Mouse (Mus musculus): ENCODE data around the gene Tenm3. TPM values are rescaled to one million over a fixed set of nuclear protein-coding genes. Genes with fewer than 3 reads are reported as not detected.
A peak's percentile ranks its signal among the peaks of the same experiment; 100 is the strongest.

The Tenm3 gene
- polyA plus RNA-seq, 1 experiment from 2014 or later: 4.7 TPM

GRCm38 (mm10) chr8:48489936-48490634 is 353.7 kb downstream of the Tenm3 start:
- 82% methylated on average over 18 of the region's 18 CpGs for WGBS (ENCODE audit: insufficient replicate concordance)
- Histone ChIP-seq H3K9ac (replicated peaks) (no peak overlapping the region), H3K9me3 (ENCODE audit: low read length) (no peaks in the 10 kb centered on the region), H3K27ac (ENCODE audit: low read depth) (peak overlapping the region; percentile 52; the same call in 1 of the 2 replicates), H3K4me2 (ENCODE audit: low read depth, low read length) (no peak overlapping the region), H3K4me1 (ENCODE audit: insufficient read depth) (no peaks in the 10 kb centered on the region), H3K36me3 (replicated peaks; ENCODE audit: insufficient read depth, low read length) (no peaks in the 10 kb centered on the region), H3K27me3 (ENCODE audit: insufficient read depth, low read length) (no peaks in the 10 kb centered on the region), H3K4me3 (ENCODE audit: low read depth, low read length) (no peak overlapping the region)
- ATAC-seq (peak; percentile 81), DNase-seq (no peak)
- TF ChIP-seq EP300 (IDR thresholded peaks at IDR 0.05; ENCODE audit: low read depth): no peak
- no peak for TF ChIP-seq CTCF (IDR thresholded peaks at IDR 0.05; ENCODE audit: low read depth)

GRCm38 (mm10) chr8:48489417-48489816 is 354.3 kb downstream of the Tenm3 start:
- TF ChIP-seq EP300 (IDR thresholded peaks at IDR 0.05; ENCODE audit: low read depth) (no peak), CTCF (IDR thresholded peaks at IDR 0.05; ENCODE audit: low read depth) (no peak)
- no peak overlapping the region for H3K4me3 ChIP-seq (ENCODE audit: low read depth, low read length)
- no peak overlapping the region for H3K9ac ChIP-seq (replicated peaks)
- no peak overlapping the region for H3K4me2 ChIP-seq (ENCODE audit: low read depth, low read length)
- no peaks in the 10 kb centered on the region for H3K27me3 ChIP-seq (ENCODE audit: insufficient read depth, low read length)
- H3K9me3 ChIP-seq (ENCODE audit: low read length): no peaks in the 10 kb centered on the region
- no peaks in the 10 kb centered on the region for H3K4me1 ChIP-seq (ENCODE audit: insufficient read depth)
- DNase-seq (no peak), ATAC-seq (0 out of 2 replicates have a peak, but pooled peaks have one; percentile 54)
- peak overlapping the region; percentile 52 for H3K27ac ChIP-seq (ENCODE audit: low read depth)
- H3K36me3 ChIP-seq (replicated peaks; ENCODE audit: insufficient read depth, low read length): no peaks in the 10 kb centered on the region
- 51% methylated on average over 4 of the region's 4 CpGs for WGBS (ENCODE audit: insufficient replicate concordance)

GRCm38 (mm10) chr8:48488809-48489208 is 354.9 kb downstream of the Tenm3 start:
- ATAC-seq (no peak), DNase-seq (no peak)
- Histone ChIP-seq H3K9me3 (ENCODE audit: low read length) (no peaks in the 10 kb centered on the region), H3K27ac (ENCODE audit: low read depth) (peak overlapping the region; percentile 44; the same call in 1 of the 2 replicates), H3K9ac (replicated peaks) (no peak overlapping the region), H3K27me3 (ENCODE audit: insufficient read depth, low read length) (no peaks in the 10 kb centered on the region), H3K36me3 (replicated peaks; ENCODE audit: insufficient read depth, low read length) (no peaks in the 10 kb centered on the region), H3K4me3 (ENCODE audit: low read depth, low read length) (no peak overlapping the region), H3K4me1 (ENCODE audit: insufficient read depth) (no peaks in the 10 kb centered on the region), H3K4me2 (ENCODE audit: low read depth, low read length) (peak overlapping the region; percentile 9; the same call in 1 of the 2 replicates)
- WGBS (ENCODE audit: insufficient replicate concordance): 70% methylated on average over 7 of the region's 7 CpGs
- TF ChIP-seq CTCF (IDR thresholded peaks at IDR 0.05; ENCODE audit: low read depth) (no peak), EP300 (IDR thresholded peaks at IDR 0.05; ENCODE audit: low read depth) (no peak)

GRCm38 (mm10) chr8:48484143-48484542 is 359.6 kb downstream of the Tenm3 start:
- ATAC-seq (no peak), DNase-seq (no peak)
- TF ChIP-seq EP300 (IDR thresholded peaks at IDR 0.05; ENCODE audit: low read depth): no peak
- no peak for TF ChIP-seq CTCF (IDR thresholded peaks at IDR 0.05; ENCODE audit: low read depth)
- no peak overlapping the region for H3K4me2 ChIP-seq (ENCODE audit: low read depth, low read length)
- no peak overlapping the region for H3K27ac ChIP-seq (ENCODE audit: low read depth)
- no peak overlapping the region for H3K9ac ChIP-seq (replicated peaks)
- H3K4me3 ChIP-seq (ENCODE audit: low read depth, low read length): no peak overlapping the region
- 81% methylated on average over 5 of the region's 5 CpGs for WGBS (ENCODE audit: insufficient replicate concordance)
- H3K27me3 ChIP-seq (ENCODE audit: insufficient read depth, low read length): no peaks in the 10 kb centered on the region
- H3K4me1 ChIP-seq (ENCODE audit: insufficient read depth): no peaks in the 10 kb centered on the region
- H3K9me3 ChIP-seq (ENCODE audit: low read length): no peaks in the 10 kb centered on the region
- no peaks in the 10 kb centered on the region for H3K36me3 ChIP-seq (replicated peaks; ENCODE audit: insufficient read depth, low read length)

- DNase-seq: no peak
- Histone ChIP-seq H3K4me3 (ENCODE audit: low read depth, low read length) (no peak overlapping the region), H3K4me2 (ENCODE audit: low read depth, low read length) (no peak overlapping the region), H3K27ac (ENCODE audit: low read depth) (no peak overlapping the region), H3K4me1 (ENCODE audit: insufficient read depth) (no peaks in the 10 kb centered on the region; the same call in 1 of the 2 replicates), H3K9me3 (ENCODE audit: low read length) (no peaks in the 10 kb centered on the region), H3K36me3 (replicated peaks; ENCODE audit: insufficient read depth, low read length) (no peaks in the 10 kb centered on the region), H3K9ac (replicated peaks) (no peak overlapping the region), H3K27me3 (ENCODE audit: insufficient read depth, low read length) (no peaks in the 10 kb centered on the region)
- no peak for ATAC-seq
- TF ChIP-seq CTCF (IDR thresholded peaks at IDR 0.05; ENCODE audit: low read depth) (no peak), EP300 (IDR thresholded peaks at IDR 0.05; ENCODE audit: low read depth) (no peak)
- WGBS (ENCODE audit: insufficient replicate concordance): 81% methylated on average over 33 of the region's 33 CpGs
These were observed 361.8 kb downstream of the Tenm3 start for GRCm38 (mm10) chr8:48481709-48482671.

Measured in liver, postnatal 0 days (tissue).